Mouse (Mus musculus): Measurements from ENCODE around the gene Slf2.

DNA sequence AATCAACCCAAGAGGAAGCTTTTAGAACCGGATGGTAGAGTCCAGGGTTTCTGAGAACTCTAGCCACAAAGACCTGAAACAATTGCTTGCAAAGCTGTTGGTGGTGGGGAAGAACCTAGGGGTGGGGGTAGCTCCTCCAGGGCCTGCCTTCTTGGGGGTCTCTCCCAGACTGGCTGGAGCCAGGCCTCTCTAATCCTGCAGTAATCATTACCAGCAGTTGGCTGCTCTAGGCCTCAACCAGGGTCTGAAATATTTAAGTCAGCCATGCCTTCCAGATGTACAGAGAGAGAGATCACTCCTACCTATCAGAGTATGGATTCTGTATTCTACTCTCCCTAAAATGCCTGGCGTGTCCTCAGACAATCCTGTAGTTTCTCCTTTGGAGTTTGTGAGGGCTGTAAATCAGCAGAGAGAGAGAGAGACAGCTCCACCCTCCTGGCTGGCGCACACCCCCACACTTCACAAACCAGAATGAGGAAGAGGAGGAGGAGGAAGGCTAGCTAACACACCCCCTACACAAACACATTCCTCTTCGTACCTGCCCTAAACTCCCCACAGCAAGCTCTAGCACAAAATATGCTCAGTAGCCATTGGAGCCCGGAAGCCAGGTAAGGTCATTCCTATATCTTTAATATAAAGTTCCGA is 82.8 kb downstream of the Slf2 start:
- TF ChIP-seq CTCF (IDR thresholded peaks at IDR 0.05; ENCODE audit: control insufficient read depth, insufficient read depth, low read length), result no peak
- TF ChIP-seq POLR2A (IDR thresholded peaks at IDR 0.05; ENCODE audit: borderline replicate concordance, control insufficient read depth, low read depth, low read length), result no peak

All from bone marrow, adult 2 months (tissue).